Mouse (Mus musculus): Measurements from ENCODE around the gene Prmt6.

Gene Prmt6

GRCm38 (mm10) chr3:110250839-110251700, at the start of gene Prmt6:
TSS of gene Prmt6 (minus strand) at chr3:110250998.
- DNase-seq (ENCODE audit: low read depth): peak; percentile 87

GRCm38 (mm10) chr3:110290485-110291045, 39.8 kb upstream of the Prmt6 start:
- no peak for DNase-seq (ENCODE audit: low read depth)

GRCm38 (mm10) chr3:110282651-110283050, 31.9 kb upstream of the Prmt6 start:
- no peak for DNase-seq (ENCODE audit: low read depth)

GRCm38 (mm10) chr3:110267790-110268189, 17.0 kb upstream of the Prmt6 start:
- no peak for DNase-seq (ENCODE audit: low read depth)

- no peak for DNase-seq (ENCODE audit: low read depth)
Observed at GRCm38 (mm10) chr3:110253105-110253504, 2.3 kb upstream of the Prmt6 start.

GRCm38 (mm10) chr3:110249891-110250838, 633 bp downstream of the Prmt6 start:
- peak; percentile 71 for DNase-seq (ENCODE audit: low read depth)

GRCm38 (mm10) chr3:110236819-110237463, 13.9 kb downstream of the Prmt6 start:
- peak; percentile 41 for DNase-seq (ENCODE audit: low read depth)

All from 416B (cell line).